Comparison of ENCODE assay signal across 10 mouse cellular contexts in genomic region chr19:28365897-28366296, GRCm38 (mm10).
DNase-seq lines count a peak whose midpoint lies in the region; ATAC-seq lines count a peak whose summit lies in the region.
"Had no signal": no experiment of that assay in that cellular context is flagged by ENCODE, and none has a peak within 500 bp of the region (broad histone marks: within the 10 kb centered on the region; RNA-seq: fewer than 3 reads in every experiment).

No protein-coding gene starts in this region.

- WGBS in heart, embryonic 11.5 days (ENCODE audit: insufficient replicate concordance), result 43% methylated on average over 7 of the region's 7 CpGs
- WGBS in forebrain, embryonic 14.5 days, result 18% methylated on average over 7 of the region's 7 CpGs
- WGBS in neural tube, embryonic 12.5 days, result 40% methylated on average over 7 of the region's 7 CpGs
- 44% methylated on average over 7 of the region's 7 CpGs for WGBS in heart, embryonic 10.5 days

- H3K4me1 ChIP-seq in heart, embryonic 11.5 days (ENCODE audit: control insufficient read depth, insufficient read depth, low read length), result no peaks in the 10 kb centered on the region
- H3K4me1 ChIP-seq in forebrain, embryonic 14.5 days (ENCODE audit: control insufficient read depth, insufficient read depth, low read length), result no peaks in the 10 kb centered on the region
- H3K4me1 ChIP-seq in neural tube, embryonic 12.5 days, result no peaks in the 10 kb centered on the region
- H3K4me1 ChIP-seq in heart, embryonic 10.5 days, result no peaks in the 10 kb centered on the region
- H3K4me1 ChIP-seq: embryonic facial prominence, embryonic 12.5 days; limb, embryonic 15.5 days had no signal

- H3K27ac ChIP-seq in heart, embryonic 11.5 days (ENCODE audit: low read depth, low read length), result no peak overlapping the region
- no peak overlapping the region for H3K27ac ChIP-seq in forebrain, embryonic 14.5 days (ENCODE audit: low read depth, low read length)
- H3K27ac ChIP-seq in neural tube, embryonic 12.5 days, result no peak overlapping the region
- no peak overlapping the region for H3K27ac ChIP-seq in heart, embryonic 10.5 days
- H3K27ac ChIP-seq: embryonic facial prominence, embryonic 12.5 days; limb, embryonic 15.5 days had no signal

- no peak overlapping the region for H3K4me2 ChIP-seq in heart, embryonic 11.5 days
- H3K4me2 ChIP-seq in forebrain, embryonic 14.5 days (ENCODE audit: low read length), result no peak overlapping the region
- H3K4me2 ChIP-seq in neural tube, embryonic 12.5 days (replicated peaks), result no peak overlapping the region
- H3K4me2 ChIP-seq: embryonic facial prominence, embryonic 12.5 days; limb, embryonic 15.5 days had no signal

- no peaks in the 10 kb centered on the region for H3K36me3 ChIP-seq in heart, embryonic 11.5 days (ENCODE audit: control insufficient read depth, insufficient read depth, low read length)
- no peaks in the 10 kb centered on the region for H3K36me3 ChIP-seq in forebrain, embryonic 14.5 days (ENCODE audit: control insufficient read depth, insufficient read depth, low read length)
- no peaks in the 10 kb centered on the region for H3K36me3 ChIP-seq in neural tube, embryonic 12.5 days
- no peaks in the 10 kb centered on the region for H3K36me3 ChIP-seq in heart, embryonic 10.5 days
- H3K36me3 ChIP-seq: embryonic facial prominence, embryonic 12.5 days; limb, embryonic 15.5 days had no signal

- H3K4me3 ChIP-seq in heart, embryonic 11.5 days (ENCODE audit: low read depth, low read length), result no peak overlapping the region
- no peak overlapping the region for H3K4me3 ChIP-seq in forebrain, embryonic 14.5 days (ENCODE audit: low read depth, low read length)
- H3K4me3 ChIP-seq in neural tube, embryonic 12.5 days, result no peak overlapping the region
- H3K4me3 ChIP-seq in heart, embryonic 10.5 days, result no peak overlapping the region
- H3K4me3 ChIP-seq: embryonic facial prominence, embryonic 12.5 days; limb, embryonic 15.5 days had no signal

- no peaks in the 10 kb centered on the region for H3K27me3 ChIP-seq in heart, embryonic 11.5 days (ENCODE audit: control insufficient read depth, insufficient read depth, low read length)
- H3K27me3 ChIP-seq in forebrain, embryonic 14.5 days (replicated peaks; ENCODE audit: control insufficient read depth, insufficient read depth, low read length), result no peaks in the 10 kb centered on the region
- no peaks in the 10 kb centered on the region for H3K27me3 ChIP-seq in neural tube, embryonic 12.5 days (replicated peaks)
- H3K27me3 ChIP-seq in heart, embryonic 10.5 days (ENCODE audit: insufficient read depth, poor library complexity, severe bottlenecking), result no peaks in the 10 kb centered on the region
- H3K27me3 ChIP-seq: embryonic facial prominence, embryonic 12.5 days; limb, embryonic 15.5 days had no signal

- H3K9ac ChIP-seq in heart, embryonic 11.5 days (ENCODE audit: low read depth, low read length), result no peak overlapping the region
- no peak overlapping the region for H3K9ac ChIP-seq in forebrain, embryonic 14.5 days (ENCODE audit: low read length)
- H3K9ac ChIP-seq in neural tube, embryonic 12.5 days, result no peak overlapping the region
- H3K9ac ChIP-seq: embryonic facial prominence, embryonic 12.5 days; limb, embryonic 15.5 days had no signal

- peak; percentile 7 to 15 for DNase-seq in heart, postnatal 14 days
- peak; percentile 58 for DNase-seq in A20 (ENCODE audit: low read depth, low spot score)
- peak; percentile 44 to 45 for DNase-seq in adrenal gland, adult 18-20 months (ENCODE audit: low spot score in 2 of 2)
- DNase-seq in forebrain, embryonic 14.5 days (ENCODE audit: low spot score), result no peak
- no peak for DNase-seq in urinary bladder, postnatal 25 days (ENCODE audit: low spot score)
- DNase-seq in heart, embryonic 10.5 days (ENCODE audit: low spot score), result no peak

- no peak for ATAC-seq in heart, embryonic 11.5 days (replicated peaks; ENCODE audit: insufficient number of reproducible peaks, low FRiP score, low TSS enrichment)
- peak; percentile 40 for ATAC-seq in forebrain, embryonic 14.5 days
- ATAC-seq in neural tube, embryonic 12.5 days (ENCODE audit: low FRiP score, low read depth), result 0 out of 2 replicates have a peak, but pooled peaks have one; percentile 29

- intact Hi-C loops in heart, postnatal 14 days (cut with DNase I), result no loop called here

- no peaks in the 10 kb centered on the region for H3K9me3 ChIP-seq in heart, embryonic 11.5 days (replicated peaks; ENCODE audit: control insufficient read depth, low read length)
- H3K9me3 ChIP-seq in forebrain, embryonic 14.5 days (replicated peaks; ENCODE audit: control insufficient read depth, low read length), result no peaks in the 10 kb centered on the region
- H3K9me3 ChIP-seq in neural tube, embryonic 12.5 days, result no peaks in the 10 kb centered on the region
- H3K9me3 ChIP-seq in heart, embryonic 10.5 days, result no peaks in the 10 kb centered on the region
- H3K9me3 ChIP-seq: embryonic facial prominence, embryonic 12.5 days; limb, embryonic 15.5 days had no signal

Comparison
In these comparisons a context has a peak if more than half of its experiments do, and no peak if none do; other contexts are left out.
1. DNase-seq: peak in heart, postnatal 14 days (2 of 2), A20 (single experiment) and adrenal gland, adult 18-20 months (2 of 2); none in forebrain, embryonic 14.5 days (single experiment), urinary bladder, postnatal 25 days (single experiment) and heart, embryonic 10.5 days (single experiment).